Mouse (Mus musculus) bone marrow macrophage, adult 2 months (primary cell): ENCODE results near the gene Auh.

ENCODE experiments used
- CTCF ChIP-seq: IDR thresholded peaks from 2 replicates; pipeline ENCODE4 v1.5.1; 2012; ENCODE audit warnings: low read depth, mild to moderate bottlenecking, low read length, moderate library complexity
- POLR2A ChIP-seq: IDR thresholded peaks from 2 replicates; pipeline ENCODE4 v1.6.1; 2012; ENCODE audit warnings: mild to moderate bottlenecking, low read depth, low read length, borderline replicate concordance

GRCm38 (mm10) chr13:52821571-52821970 is 107.9 kb downstream of the Auh start:
- TF ChIP-seq CTCF (no peak), POLR2A (no peak)
